Mouse (Mus musculus): ENCODE measurements around the gene Esrra. TPM values are rescaled to one million over a fixed set of nuclear protein-coding genes. Genes with fewer than 3 reads are reported as not detected.

Gene Esrra
- polyA plus RNA-seq, 1 experiment from 2014 or later: 11.4 TPM

DNA sequence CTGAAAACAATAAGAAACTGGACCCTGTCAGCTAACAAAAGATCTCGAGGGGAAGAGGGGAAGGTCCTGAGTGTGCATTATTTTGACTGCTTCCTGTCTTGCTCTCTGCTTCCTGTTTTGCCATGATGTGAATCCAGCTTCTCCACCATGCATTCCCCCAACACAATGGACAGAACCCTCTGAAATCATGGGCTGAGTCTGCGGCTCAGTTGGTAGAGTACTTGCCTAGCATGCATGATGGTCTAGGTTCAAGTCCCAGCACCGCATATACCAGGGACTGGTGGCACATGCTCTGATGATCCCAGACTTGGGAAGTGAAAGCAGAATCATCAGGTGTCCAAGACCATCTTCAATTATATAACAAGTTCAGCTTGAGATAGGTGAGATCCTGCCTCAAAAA is 48.9 kb downstream of the Esrra start:
- WGBS: 76% methylated on average over 3 of the region's 3 CpGs
- no peak for ATAC-seq (ENCODE audit: insufficient number of reproducible peaks, low FRiP score, low TSS enrichment, low read depth)

DNA sequence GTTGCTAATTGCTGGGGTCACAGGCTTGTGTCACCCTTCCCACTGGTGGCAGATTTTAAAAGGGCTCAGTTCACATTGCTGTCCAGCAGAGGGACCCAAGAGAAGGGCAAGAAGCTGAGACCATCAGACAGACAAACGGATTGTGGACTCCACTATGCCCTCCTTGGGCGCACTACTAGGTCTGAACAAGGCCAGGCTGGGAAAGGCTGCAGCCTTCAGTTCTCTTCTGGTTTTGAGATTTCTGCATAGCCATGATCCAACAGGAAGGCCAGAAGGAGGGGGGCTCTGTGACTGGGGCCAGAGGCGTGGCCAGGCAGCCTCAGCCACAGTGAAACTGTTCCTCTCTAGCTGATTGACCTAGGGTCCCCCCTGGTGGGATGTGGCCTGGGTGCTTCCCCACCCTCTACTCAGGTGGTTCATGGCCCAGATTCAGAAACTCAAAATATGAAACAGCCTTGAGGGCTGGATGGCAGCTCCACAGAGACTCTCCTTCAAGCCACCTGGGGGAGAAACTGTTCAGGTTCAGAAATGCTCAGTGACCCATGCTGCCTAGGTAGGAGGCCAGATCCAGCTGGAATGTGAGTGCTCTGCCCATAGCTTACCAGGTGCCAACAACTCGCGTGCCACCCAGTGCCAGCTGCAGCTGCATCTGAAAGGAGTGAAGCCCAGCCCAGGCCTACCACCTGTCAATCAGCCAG is 49.9 kb downstream of the Esrra start:
- Histone ChIP-seq H3K9me3 (no peaks in the 10 kb centered on the region), H3K4me1 (0 out of 2 replicates have a peak, but pooled peaks cover 3% of the 10 kb centered on the region), H3K4me2 (no peak overlapping the region), H3K27me3 (no peaks in the 10 kb centered on the region), H3K9ac (no peak overlapping the region), H3K36me3 (no peaks in the 10 kb centered on the region), H3K4me3 (no peak overlapping the region), H3K27ac (no peak overlapping the region)
- ATAC-seq (ENCODE audit: insufficient number of reproducible peaks, low FRiP score, low TSS enrichment, low read depth): no peak
- 59% methylated on average over 5 of the region's 5 CpGs for WGBS

More for the DNA sequence above, 48.9 kb downstream of the Esrra start:
- Histone ChIP-seq H3K4me3 (no peak overlapping the region), H3K9ac (no peak overlapping the region), H3K9me3 (no peaks in the 10 kb centered on the region), H3K4me1 (0 out of 2 replicates have a peak, but pooled peaks cover 3% of the 10 kb centered on the region), H3K36me3 (no peaks in the 10 kb centered on the region), H3K27ac (no peak overlapping the region), H3K4me2 (no peak overlapping the region), H3K27me3 (no peaks in the 10 kb centered on the region)

DNA sequence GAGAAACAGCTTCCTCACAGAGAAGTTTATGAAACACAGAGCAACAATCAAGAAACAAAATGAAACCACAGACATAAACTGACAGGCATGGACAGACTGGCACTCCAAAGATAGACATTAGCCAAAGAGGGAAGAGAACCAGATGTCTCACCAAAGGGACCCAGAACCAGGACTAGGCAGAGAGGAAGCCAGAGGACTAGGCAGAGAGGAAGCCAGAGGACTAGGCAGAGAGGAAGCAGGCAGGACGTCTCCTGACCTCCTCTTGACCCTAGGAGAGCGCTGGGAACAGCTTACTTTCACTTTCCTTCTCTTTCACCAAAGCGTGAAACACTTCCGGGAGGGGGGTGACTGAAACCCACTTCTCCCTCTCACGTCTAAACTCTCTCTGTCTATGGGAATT is 52.3 kb downstream of the Esrra start:
- Histone ChIP-seq H3K36me3 (no peaks in the 10 kb centered on the region), H3K9ac (no peak overlapping the region), H3K4me1 (0 out of 2 replicates have a peak, but pooled peaks cover 3% of the 10 kb centered on the region), H3K4me3 (0 out of 2 replicates have a peak overlapping the region, but pooled peaks have one; percentile 7), H3K4me2 (peak overlapping the region; percentile 27; the same call in 1 of the 2 replicates), H3K9me3 (no peaks in the 10 kb centered on the region), H3K27ac (no peak overlapping the region), H3K27me3 (no peaks in the 10 kb centered on the region)
- ATAC-seq (ENCODE audit: insufficient number of reproducible peaks, low FRiP score, low TSS enrichment, low read depth): no peak
- WGBS: 3% methylated on average over 5 of the region's 5 CpGs

DNA sequence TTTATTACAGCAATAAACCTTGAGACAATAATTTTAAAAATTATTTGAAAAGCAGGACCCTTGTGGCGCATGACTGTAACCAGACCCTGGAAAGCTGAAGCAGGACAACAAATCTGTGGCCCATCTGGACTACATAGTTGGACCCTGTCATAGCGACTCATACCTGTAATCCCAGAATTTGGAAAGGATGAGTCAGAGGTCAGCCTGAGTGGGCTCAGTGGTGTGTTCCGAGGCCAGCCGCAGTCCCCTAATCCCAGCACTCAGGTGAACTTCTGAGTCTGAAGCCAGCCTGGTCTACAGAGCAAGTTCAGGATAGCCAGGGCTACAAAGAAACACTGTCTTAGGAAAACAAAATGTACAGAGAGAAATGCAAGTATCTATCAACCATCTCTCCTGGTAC is 60.2 kb downstream of the Esrra start:
- Histone ChIP-seq H3K27ac (no peak overlapping the region), H3K4me3 (no peak overlapping the region), H3K36me3 (no peaks in the 10 kb centered on the region), H3K4me2 (no peak overlapping the region), H3K27me3 (no peaks in the 10 kb centered on the region), H3K4me1 (no peaks in the 10 kb centered on the region), H3K9ac (no peak overlapping the region), H3K9me3 (no peaks in the 10 kb centered on the region)
- 84% methylated on average over 4 of the region's 4 CpGs for WGBS
- no peak for ATAC-seq (ENCODE audit: insufficient number of reproducible peaks, low FRiP score, low TSS enrichment, low read depth)

Small RNA genes within 50 kb of the gene (microRNA-seq; reads per million reads assigned to microRNA genes)
- not detected for gene Mir6990

Other genes with a start within 250 kb of the Esrra start
- 33.5 and 36.1 TPM in 2 replicates for gene Rps6ka4, start 81.2 kb downstream of the Esrra start, polyA plus RNA-seq (2015; fragmentation: Nextera tagmentation; extraction: Ambion mirVana)
- 1.2 and 1.7 TPM in 2 replicates for gene Ccdc88b, start 63.6 kb downstream of the Esrra start, polyA plus RNA-seq (2015; fragmentation: Nextera tagmentation; extraction: Ambion mirVana)
- 123 and 138 TPM in 2 replicates for gene Trmt112, start 12.1 kb downstream of the Esrra start, polyA plus RNA-seq (2015; fragmentation: Nextera tagmentation; extraction: Ambion mirVana)
- 349 and 392 TPM in 2 replicates for gene Prdx5, start 11.7 kb downstream of the Esrra start, polyA plus RNA-seq (2015; fragmentation: Nextera tagmentation; extraction: Ambion mirVana)
- 6.7 and 7.9 TPM in 2 replicates for gene Catsperz, start 3.6 kb upstream of the Esrra start, polyA plus RNA-seq (2015; fragmentation: Nextera tagmentation; extraction: Ambion mirVana)
- 1.5 and 1.7 TPM in 2 replicates for gene Kcnk4, start 12.7 kb upstream of the Esrra start, polyA plus RNA-seq (2015; fragmentation: Nextera tagmentation; extraction: Ambion mirVana)
- 92.3 and 94.7 TPM in 2 replicates for gene Bad, start 20.0 kb upstream of the Esrra start, polyA plus RNA-seq (2015; fragmentation: Nextera tagmentation; extraction: Ambion mirVana)
- gene Gpr137, start 20.7 kb upstream of the Esrra start, polyA plus RNA-seq (2015; fragmentation: Nextera tagmentation; extraction: Ambion mirVana): 35.2 and 38.9 TPM in 2 replicates
- 168 TPM in 2 replicates for gene Ppp1r14b, start 53.2 kb upstream of the Esrra start, polyA plus RNA-seq (2015; fragmentation: Nextera tagmentation; extraction: Ambion mirVana)
- gene Plcb3, start 54.7 kb upstream of the Esrra start, polyA plus RNA-seq (2015; fragmentation: Nextera tagmentation; extraction: Ambion mirVana): 48.4 and 50.5 TPM in 2 replicates
- gene Fkbp2, start 58.7 kb upstream of the Esrra start, polyA plus RNA-seq (2015; fragmentation: Nextera tagmentation; extraction: Ambion mirVana): 117 and 124 TPM in 2 replicates
- 39.9 and 46.3 TPM in 2 replicates for gene Vegfb, start 65.8 kb upstream of the Esrra start, polyA plus RNA-seq (2015; fragmentation: Nextera tagmentation; extraction: Ambion mirVana)
- 23.8 and 30.6 TPM in 2 replicates for gene Dnajc4, start 70.8 kb upstream of the Esrra start, polyA plus RNA-seq (2015; fragmentation: Nextera tagmentation; extraction: Ambion mirVana)
- gene Nudt22, start 74.3 kb upstream of the Esrra start, polyA plus RNA-seq (2015; fragmentation: Nextera tagmentation; extraction: Ambion mirVana): 21.7 and 24.1 TPM in 2 replicates
- gene Trpt1, start 74.3 kb upstream of the Esrra start, polyA plus RNA-seq (2015; fragmentation: Nextera tagmentation; extraction: Ambion mirVana): 11.9 and 12.2 TPM in 2 replicates
- gene Fermt3, start 97.7 kb upstream of the Esrra start, polyA plus RNA-seq (2015; fragmentation: Nextera tagmentation; extraction: Ambion mirVana): 13.1 TPM in 2 replicates
- gene Stip1, start 118.2 kb upstream of the Esrra start, polyA plus RNA-seq (2015; fragmentation: Nextera tagmentation; extraction: Ambion mirVana): 207 and 226 TPM in 2 replicates
- gene Macrod1, start 135.0 kb upstream of the Esrra start, polyA plus RNA-seq (2015; fragmentation: Nextera tagmentation; extraction: Ambion mirVana): 18.2 and 27.2 TPM in 2 replicates
- 5.6 and 5.8 TPM in 2 replicates for gene Flrt1, start 183.9 kb upstream of the Esrra start, polyA plus RNA-seq (2015; fragmentation: Nextera tagmentation; extraction: Ambion mirVana)